Mouse (Mus musculus) stomach, embryonic 16.5 days (tissue): ENCODE results near the gene Cmah. TPM values are rescaled to one million over a fixed set of nuclear protein-coding genes. Genes with fewer than 3 reads are reported as not detected.

Experiments used
- ATAC-seq: fragments of 200-750 bp; cut with Nextera tagmentation; 2 replicates; pipeline ENCODE4 v1.8.0; 2017; ENCODE audit warnings: moderate number of reproducible peaks, moderate TSS enrichment; ENCODE audit not compliant: insufficient read depth, low FRiP score
- H3K27ac ChIP-seq: fragments of 300-500 bp; sonication (generic); 2 replicates; pipeline ENCODE4 v1.5.1; 2014; ENCODE audit warnings: low read length
- H3K27me3 ChIP-seq: fragments of 300-500 bp; sonication (generic); 2 replicates; pipeline ENCODE4 v1.6.1; 2014; ENCODE audit warnings: low read length, control low read depth, mixed read lengths; ENCODE audit not compliant: control insufficient read depth, insufficient read depth
- H3K36me3 ChIP-seq: fragments of 300-500 bp; sonication (generic); 2 replicates; pipeline ENCODE4 v1.6.1; 2014; ENCODE audit warnings: low read length; ENCODE audit not compliant: control insufficient read depth, insufficient read depth
- H3K4me1 ChIP-seq: fragments of 300-500 bp; sonication (generic); 2 replicates; pipeline ENCODE4 v1.6.1; 2014; ENCODE audit warnings: low read length, control low read depth, mixed read lengths; ENCODE audit not compliant: control insufficient read depth, insufficient read depth
- H3K4me2 ChIP-seq: fragments of 300-500 bp; sonication (generic); 2 replicates; pipeline ENCODE4 v1.6.1; 2014; ENCODE audit warnings: low read depth, low read length, mixed read lengths
- H3K4me3 ChIP-seq: fragments of 300-500 bp; sonication (generic); replicated peaks from 2 replicates; pipeline ENCODE4 v1.5.1; 2014; ENCODE audit warnings: mild to moderate bottlenecking, low read length
- H3K9ac ChIP-seq: fragments of 300-500 bp; sonication (generic); 2 replicates; pipeline ENCODE4 v1.6.1; 2014; ENCODE audit warnings: low read length
- H3K9me3 ChIP-seq: fragments of 300-500 bp; sonication (generic); replicated peaks from 2 replicates; pipeline ENCODE4 v1.6.1; 2016; ENCODE audit warnings: low read length, control low read depth; ENCODE audit not compliant: control insufficient read depth
- WGBS: fragments of 180-500 bp; shearing (Covaris S2); extraction: QIAGEN DNeasy Blood & Tissue Kit; methylation state at CpG from one replicate; pipeline ENCODE4 v1.1.7; 2014; 5-methylcytosine and 5-hydroxymethylcytosine counted together
- polyA plus RNA-seq: library from polyadenylated mRNA; unstranded; fragments of >200 nt; fragmentation: Nextera tagmentation; extraction: Ambion mirVana; gene quantifications from 2 replicates; pipeline ENCODE4 v1.2.1, GENCODE M21; 2015

Cmah gene
- polyA plus RNA-seq, 1 experiment from 2014 or later: 0.83 TPM

DNA sequence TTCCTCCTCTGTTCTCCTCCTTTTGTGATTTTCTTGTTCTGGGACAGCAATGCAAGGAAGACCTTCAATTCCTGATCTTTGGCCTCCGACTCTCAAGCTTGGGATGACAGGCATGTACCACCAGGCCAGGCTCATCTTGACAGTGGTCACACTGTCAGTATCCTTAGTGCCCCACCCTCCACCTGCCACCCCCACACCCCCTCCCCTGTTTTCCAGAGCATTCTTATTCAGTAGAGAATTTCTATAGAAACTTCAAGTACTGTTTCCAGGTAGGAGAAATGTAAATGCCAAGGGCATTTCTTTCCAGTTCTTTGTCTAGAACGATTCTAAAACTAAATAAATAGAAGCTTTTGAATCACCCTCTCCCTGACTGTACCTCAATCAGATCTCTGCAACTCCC is 190.6 kb downstream of the Cmah start:
- WGBS: 60% methylated on average over 2 of the region's 2 CpGs
- no peak overlapping the region for H3K4me3 ChIP-seq
- H3K4me2 ChIP-seq: no peak overlapping the region

GRCm38 (mm10) chr13:24518887-24519286 is 191.7 kb downstream of the Cmah start:
- Histone ChIP-seq H3K27me3 (no peaks in the 10 kb centered on the region), H3K36me3 (no peaks in the 10 kb centered on the region), H3K9ac (no peak overlapping the region), H3K4me2 (no peak overlapping the region), H3K27ac (no peak overlapping the region), H3K4me1 (peaks cover 11% of the 10 kb centered on the region; the same call in 1 of the 2 replicates), H3K9me3 (no peaks in the 10 kb centered on the region), H3K4me3 (no peak overlapping the region)
- 43% methylated on average over 6 of the region's 6 CpGs for WGBS
- no peak for ATAC-seq

More for the DNA sequence above, 190.6 kb downstream of the Cmah start:
- Histone ChIP-seq H3K9me3 (no peaks in the 10 kb centered on the region), H3K27me3 (no peaks in the 10 kb centered on the region), H3K27ac (no peak overlapping the region), H3K9ac (no peak overlapping the region), H3K36me3 (no peaks in the 10 kb centered on the region), H3K4me1 (peaks cover 11% of the 10 kb centered on the region; the same call in 1 of the 2 replicates)
- ATAC-seq: no peak

DNA sequence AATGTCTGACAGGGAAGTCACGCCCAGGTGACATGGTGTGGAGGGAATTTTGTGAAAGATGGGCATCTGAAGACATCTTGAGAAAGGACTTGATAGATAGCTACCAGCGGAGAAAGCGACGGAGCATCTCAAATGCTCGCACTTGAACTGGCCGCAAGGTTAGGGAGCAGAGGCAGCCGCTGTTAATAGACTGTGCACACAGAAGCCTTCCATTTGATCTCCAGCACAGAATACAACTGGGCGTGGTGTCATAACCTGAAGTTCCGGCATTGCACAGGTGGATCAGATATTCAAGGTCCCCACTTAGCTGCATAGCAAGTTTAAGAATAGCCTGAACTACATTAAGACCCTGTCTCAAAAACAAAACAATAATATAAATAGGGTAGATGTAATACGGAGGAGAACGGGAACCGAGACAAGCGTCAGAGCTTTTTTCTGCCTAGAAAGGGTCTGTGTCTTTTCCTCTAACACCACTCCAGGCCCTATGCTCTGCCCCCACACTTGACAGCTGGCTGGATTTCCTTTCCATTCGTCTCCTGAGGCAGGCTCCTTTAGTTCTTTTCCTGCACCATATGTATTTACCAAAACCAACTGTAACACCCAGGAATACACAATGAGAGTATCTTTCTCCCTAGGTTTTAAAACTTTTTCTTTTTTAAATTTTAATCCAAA is 192.9 kb downstream of the Cmah start:
- Histone ChIP-seq H3K9ac (no peak overlapping the region), H3K4me3 (no peak overlapping the region), H3K4me2 (no peak overlapping the region), H3K9me3 (no peaks in the 10 kb centered on the region), H3K4me1 (peaks cover 11% of the 10 kb centered on the region; the same call in 1 of the 2 replicates), H3K27ac (no peak overlapping the region), H3K27me3 (no peaks in the 10 kb centered on the region), H3K36me3 (no peaks in the 10 kb centered on the region)
- WGBS: 62% methylated on average over 14 of the region's 14 CpGs
- no peak for ATAC-seq

DNA sequence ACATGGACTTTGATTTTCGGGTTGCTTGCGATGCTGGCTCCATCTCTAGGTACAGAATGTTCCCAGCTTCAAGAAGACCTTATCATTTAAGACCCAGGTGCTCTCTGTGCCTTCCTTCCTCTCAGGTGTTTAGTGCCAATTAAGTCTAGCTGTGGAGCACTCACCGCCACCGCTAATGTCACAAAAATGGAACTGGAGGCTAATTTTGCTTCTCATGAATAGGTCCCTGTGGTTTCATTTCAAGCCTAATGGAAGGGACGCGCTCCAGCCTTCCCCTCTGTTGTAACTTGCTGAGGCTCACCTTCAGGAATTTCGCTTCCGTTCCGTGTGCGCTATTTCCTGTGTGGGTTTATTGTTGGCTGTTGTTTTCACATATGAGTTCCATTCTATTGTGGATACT is 193.6 kb downstream of the Cmah start:
- Histone ChIP-seq H3K4me2 (no peak overlapping the region), H3K36me3 (no peaks in the 10 kb centered on the region), H3K27me3 (no peaks in the 10 kb centered on the region), H3K9me3 (no peaks in the 10 kb centered on the region), H3K27ac (no peak overlapping the region), H3K4me1 (peaks cover 11% of the 10 kb centered on the region; the same call in 1 of the 2 replicates), H3K4me3 (no peak overlapping the region), H3K9ac (no peak overlapping the region)
- ATAC-seq: no peak
- 87% methylated on average over 10 of the region's 10 CpGs for WGBS

- Histone ChIP-seq H3K4me3 (no peak overlapping the region), H3K9ac (no peak overlapping the region), H3K4me1 (peaks cover 11% of the 10 kb centered on the region; the same call in 1 of the 2 replicates), H3K4me2 (0 out of 2 replicates have a peak overlapping the region, but pooled peaks have one; percentile 1), H3K36me3 (no peaks in the 10 kb centered on the region), H3K9me3 (no peaks in the 10 kb centered on the region), H3K27me3 (no peaks in the 10 kb centered on the region), H3K27ac (no peak overlapping the region)
- ATAC-seq: no peak
- WGBS: 51% methylated on average over 18 of the region's 18 CpGs
These were observed 194.5 kb downstream of the Cmah start for GRCm38 (mm10) chr13:24521446-24522342.

GRCm38 (mm10) chr13:24522343-24522837 is 195.2 kb downstream of the Cmah start:
- Histone ChIP-seq H3K4me3 (no peak overlapping the region), H3K9ac (no peak overlapping the region), H3K4me1 (peaks cover 11% of the 10 kb centered on the region; the same call in 1 of the 2 replicates), H3K9me3 (no peaks in the 10 kb centered on the region), H3K27ac (no peak overlapping the region), H3K36me3 (no peaks in the 10 kb centered on the region), H3K4me2 (0 out of 2 replicates have a peak overlapping the region, but pooled peaks have one; percentile 1), H3K27me3 (no peaks in the 10 kb centered on the region)
- no peak for ATAC-seq
- WGBS: 64% methylated on average over 7 of the region's 7 CpGs

DNA sequence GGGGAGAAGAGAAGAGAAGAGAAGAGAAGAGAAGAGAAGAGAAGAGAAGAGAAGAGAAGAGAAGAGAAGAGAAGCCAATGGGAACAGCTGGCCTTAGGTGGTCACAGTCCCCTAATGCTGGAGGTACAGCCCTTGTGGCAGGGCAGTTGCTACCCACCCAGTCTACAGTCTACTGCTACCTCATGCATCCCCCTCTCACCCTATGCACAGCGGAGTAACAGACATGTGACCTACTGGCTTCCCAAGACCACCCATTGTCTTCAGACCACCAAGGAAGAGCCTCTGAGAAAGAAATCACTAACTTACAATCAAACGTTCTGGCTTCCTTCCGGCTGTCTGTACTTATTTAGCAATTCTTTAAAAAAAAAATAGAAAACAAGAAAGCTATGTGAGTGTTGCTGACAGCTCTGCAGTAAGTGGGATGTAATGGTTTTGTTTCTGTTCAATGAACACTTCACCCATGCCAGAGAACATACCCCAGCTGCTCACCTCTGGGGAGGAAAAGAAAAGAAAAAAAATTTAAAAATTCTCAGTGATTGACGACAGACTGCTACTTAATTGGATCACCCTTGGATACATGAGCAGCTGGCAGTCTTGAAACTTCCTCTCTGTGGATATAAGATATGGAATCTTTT is 196.5 kb downstream of the Cmah start:
- Histone ChIP-seq H3K4me3 (no peak overlapping the region), H3K9ac (no peak overlapping the region), H3K4me1 (peaks cover 11% of the 10 kb centered on the region; the same call in 1 of the 2 replicates), H3K27ac (no peak overlapping the region), H3K27me3 (no peaks in the 10 kb centered on the region), H3K9me3 (no peaks in the 10 kb centered on the region), H3K36me3 (no peaks in the 10 kb centered on the region), H3K4me2 (no peak overlapping the region)
- WGBS: 60% methylated on average over 4 of the region's 4 CpGs
- ATAC-seq: no peak

GRCm38 (mm10) chr13:24524468-24524867 is 197.3 kb downstream of the Cmah start:
- no peak overlapping the region for H3K9ac ChIP-seq
- no peak overlapping the region for H3K4me2 ChIP-seq
- ATAC-seq: no peak
- H3K36me3 ChIP-seq: no peaks in the 10 kb centered on the region
- no peak overlapping the region for H3K27ac ChIP-seq
- no peaks in the 10 kb centered on the region for H3K9me3 ChIP-seq
- H3K4me3 ChIP-seq: no peak overlapping the region
- 75% methylated on average over 1 of the region's 1 CpGs for WGBS
- peaks cover 11% of the 10 kb centered on the region; the same call in 1 of the 2 replicates for H3K4me1 ChIP-seq
- no peaks in the 10 kb centered on the region for H3K27me3 ChIP-seq
